Mouse (Mus musculus) midbrain, embryonic 14.5 days (tissue): ENCODE data around the gene Abcc3. TPM values are rescaled to one million over a fixed set of nuclear protein-coding genes. Genes with fewer than 3 reads are reported as not detected.

Experiments used
- ATAC-seq: fragments of 200-750 bp; cut with Nextera tagmentation; 2 replicates; pipeline ENCODE4 v1.8.0; 2017; ENCODE audit warnings: moderate number of reproducible peaks, moderate library complexity; ENCODE audit not compliant: low FRiP score, low TSS enrichment
- DNase-seq: peaks from one replicate; pipeline ENCODE4 v3.0.0-alpha.2; 2015
- H3K27ac ChIP-seq: fragments of 300-500 bp; sonication (generic); replicated peaks from 2 replicates; pipeline ENCODE4 v1.5.1; 2014; ENCODE audit warnings: mild to moderate bottlenecking, low read depth, low read length, moderate library complexity
- H3K27me3 ChIP-seq: fragments of 300-500 bp; sonication (generic); 2 replicates; pipeline ENCODE4 v1.6.1; 2014; ENCODE audit warnings: low read length, control low read depth, mixed read lengths; ENCODE audit not compliant: control insufficient read depth, insufficient read depth
- H3K36me3 ChIP-seq: fragments of 300-500 bp; sonication (generic); 2 replicates; pipeline ENCODE4 v1.6.1; 2014; ENCODE audit warnings: low read length, control low read depth; ENCODE audit not compliant: control insufficient read depth, insufficient read depth
- H3K4me1 ChIP-seq: fragments of 300-500 bp; sonication (generic); 2 replicates; pipeline ENCODE4 v1.6.1; 2014; ENCODE audit warnings: mild to moderate bottlenecking, antibody characterized with exemption, low read length, control low read depth; ENCODE audit not compliant: control insufficient read depth, insufficient read depth
- H3K4me2 ChIP-seq: fragments of 300-500 bp; sonication (generic); 2 replicates; pipeline ENCODE4 v1.6.1; 2014; ENCODE audit warnings: mild to moderate bottlenecking, low read length, moderate library complexity
- H3K4me3 ChIP-seq: fragments of 300-500 bp; sonication (generic); replicated peaks from 2 replicates; pipeline ENCODE4 v1.5.1; 2014; ENCODE audit warnings: low read depth, low read length
- H3K9ac ChIP-seq: fragments of 300-500 bp; sonication (generic); replicated peaks from 2 replicates; pipeline ENCODE4 v1.6.1; 2014; ENCODE audit warnings: mild to moderate bottlenecking, low read length, moderate library complexity
- H3K9me3 ChIP-seq: fragments of 300-500 bp; sonication (generic); 2 replicates; pipeline ENCODE4 v1.6.1; 2016; ENCODE audit warnings: low read length, control low read depth, mixed read lengths; ENCODE audit not compliant: control insufficient read depth
- WGBS: fragments of 180-500 bp; shearing (Covaris S2); extraction: QIAGEN DNeasy Blood & Tissue Kit; methylation state at CpG from one replicate; pipeline ENCODE4 v1.1.7; 2014; 5-methylcytosine and 5-hydroxymethylcytosine counted together
- polyA plus RNA-seq: library from polyadenylated mRNA; unstranded; fragments of >200 nt; fragmentation: Nextera tagmentation; extraction: Ambion mirVana; gene quantifications from 2 replicates; pipeline ENCODE4 v1.2.1, GENCODE M21; 2014

The Abcc3 gene
- polyA plus RNA-seq, 1 experiment from 2014 or later: 0.50 TPM

DNA sequence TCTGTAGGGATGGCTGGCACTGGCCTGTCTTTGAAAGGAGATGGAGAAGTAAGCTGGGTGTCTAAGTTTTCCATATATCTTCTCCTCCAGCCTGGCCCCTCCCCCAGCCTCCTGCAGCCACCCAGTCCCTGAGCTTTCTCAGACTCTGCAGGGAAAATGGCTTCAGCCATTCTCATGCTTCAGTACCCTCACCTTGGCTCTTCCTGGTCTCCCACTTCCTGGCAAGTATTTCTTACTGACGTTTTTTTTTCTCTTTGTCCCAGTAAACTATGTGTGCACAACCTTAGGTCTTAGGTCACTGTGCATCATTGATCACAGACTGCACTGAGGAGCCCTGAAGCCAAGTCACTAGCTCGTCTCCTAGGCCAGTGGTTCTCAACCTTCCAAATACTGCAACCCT is 13.7 kb downstream of the Abcc3 start:
- Histone ChIP-seq H3K36me3 (no peaks in the 10 kb centered on the region), H3K4me2 (no peak overlapping the region), H3K9me3 (no peaks in the 10 kb centered on the region), H3K27ac (no peak overlapping the region), H3K9ac (no peak overlapping the region), H3K4me1 (no peaks in the 10 kb centered on the region), H3K4me3 (no peak overlapping the region), H3K27me3 (no peaks in the 10 kb centered on the region)
- DNase-seq (no peak), ATAC-seq (no peak)
- WGBS: 13% methylated on average over 2 of the region's 2 CpGs

DNA sequence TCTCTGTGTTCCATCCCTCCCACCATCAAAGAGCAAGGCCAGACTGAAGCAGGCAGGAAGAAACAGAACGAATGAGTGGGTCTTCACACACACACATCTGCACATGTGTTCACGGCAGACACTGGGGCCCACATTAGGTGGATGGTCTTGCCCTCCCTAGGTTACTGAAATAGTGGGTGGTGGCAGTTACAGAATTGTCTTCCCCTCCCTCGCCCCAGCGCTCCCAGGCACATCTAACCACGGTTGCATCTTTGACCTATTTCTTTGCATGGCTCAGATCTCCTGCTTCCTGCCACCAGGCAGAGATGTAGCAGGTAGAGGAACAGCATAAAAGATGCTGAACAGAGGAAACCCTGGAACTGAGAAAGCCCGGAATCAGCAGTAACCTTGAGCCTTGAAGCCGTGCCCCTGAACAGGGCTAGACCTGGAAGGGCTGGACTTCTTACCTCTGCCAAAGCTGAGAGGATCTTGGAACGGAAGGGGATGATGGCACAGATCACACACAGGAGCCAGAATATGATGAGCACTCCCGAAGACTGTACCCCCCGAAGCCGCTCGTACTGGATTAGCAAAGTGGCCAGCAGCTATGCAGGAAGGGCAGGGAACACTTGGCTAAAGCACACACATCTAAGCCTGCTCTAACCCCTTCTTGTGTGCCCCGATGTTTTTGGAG is 18.4 kb downstream of the Abcc3 start:
- H3K36me3 ChIP-seq: no peaks in the 10 kb centered on the region
- ATAC-seq (no peak), DNase-seq (no peak)
- no peak overlapping the region for H3K9ac ChIP-seq
- no peaks in the 10 kb centered on the region for H3K4me1 ChIP-seq
- WGBS: 90% methylated on average over 13 of the region's 13 CpGs
- no peaks in the 10 kb centered on the region for H3K27me3 ChIP-seq
- H3K4me3 ChIP-seq: no peak overlapping the region
- no peak overlapping the region for H3K27ac ChIP-seq
- no peak overlapping the region for H3K4me2 ChIP-seq
- no peaks in the 10 kb centered on the region for H3K9me3 ChIP-seq

DNA sequence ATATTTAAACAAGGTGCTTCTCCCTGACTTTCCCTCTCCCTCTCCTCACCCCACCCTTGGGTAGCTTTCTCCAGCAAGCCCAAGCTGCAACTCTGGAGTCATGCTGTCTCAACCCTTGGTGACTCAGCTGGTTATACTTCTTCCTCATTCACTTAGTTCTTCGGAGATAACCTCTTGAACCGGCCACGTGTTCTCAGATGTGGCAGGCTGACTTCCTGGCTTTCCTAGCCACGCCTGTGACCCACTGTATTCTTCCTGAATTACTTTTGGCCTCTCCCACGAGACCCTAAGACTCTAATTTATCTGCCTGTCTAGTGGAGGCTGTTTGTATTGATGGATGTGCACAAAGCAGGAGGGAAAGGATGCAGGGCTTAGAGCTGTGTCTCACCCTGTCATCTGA is 22.0 kb downstream of the Abcc3 start:
- H3K4me1 ChIP-seq: no peaks in the 10 kb centered on the region
- no peak for ATAC-seq
- DNase-seq: no peak
- H3K4me3 ChIP-seq: no peak overlapping the region
- WGBS: 57% methylated on average over 5 of the region's 5 CpGs
- H3K4me2 ChIP-seq: no peak overlapping the region
- H3K36me3 ChIP-seq: no peaks in the 10 kb centered on the region
- H3K27me3 ChIP-seq: no peaks in the 10 kb centered on the region
- no peaks in the 10 kb centered on the region for H3K9me3 ChIP-seq
- no peak overlapping the region for H3K27ac ChIP-seq
- H3K9ac ChIP-seq: no peak overlapping the region

DNA sequence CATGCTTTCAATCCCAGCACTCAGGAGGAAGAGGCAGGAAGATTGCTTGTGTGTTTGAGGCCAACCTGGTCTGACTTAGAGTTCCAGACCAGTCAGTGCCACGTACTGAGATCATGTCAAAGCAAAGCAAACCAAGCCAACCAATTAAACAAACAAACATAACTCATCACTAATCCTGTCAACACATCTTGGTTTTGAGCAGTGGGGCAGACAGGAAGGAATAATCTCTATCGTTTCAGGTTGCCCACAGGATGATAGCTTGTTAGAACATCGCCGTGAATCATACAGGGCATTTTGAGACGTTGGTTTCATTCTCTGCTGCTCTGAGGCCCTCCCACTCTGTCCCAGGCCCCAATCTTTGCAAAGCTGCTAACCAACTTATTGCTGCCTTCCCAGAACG is 22.8 kb downstream of the Abcc3 start:
- WGBS: 87% methylated on average over 6 of the region's 6 CpGs
- H3K36me3 ChIP-seq: no peaks in the 10 kb centered on the region
- no peak for ATAC-seq
- no peak overlapping the region for H3K4me2 ChIP-seq
- DNase-seq: no peak
- H3K4me1 ChIP-seq: no peaks in the 10 kb centered on the region
- H3K27ac ChIP-seq: no peak overlapping the region
- no peaks in the 10 kb centered on the region for H3K27me3 ChIP-seq
- H3K9me3 ChIP-seq: no peaks in the 10 kb centered on the region
- H3K4me3 ChIP-seq: no peak overlapping the region
- no peak overlapping the region for H3K9ac ChIP-seq

GRCm38 (mm10) chr11:94365340-94365739 is 27.5 kb downstream of the Abcc3 start:
- Histone ChIP-seq H3K4me3 (no peak overlapping the region), H3K9ac (no peak overlapping the region), H3K4me1 (no peaks in the 10 kb centered on the region), H3K9me3 (no peaks in the 10 kb centered on the region), H3K27me3 (no peaks in the 10 kb centered on the region), H3K36me3 (no peaks in the 10 kb centered on the region), H3K27ac (no peak overlapping the region), H3K4me2 (no peak overlapping the region)
- WGBS: 85% methylated on average over 3 of the region's 3 CpGs
- DNase-seq: no peak
- no peak for ATAC-seq

DNA sequence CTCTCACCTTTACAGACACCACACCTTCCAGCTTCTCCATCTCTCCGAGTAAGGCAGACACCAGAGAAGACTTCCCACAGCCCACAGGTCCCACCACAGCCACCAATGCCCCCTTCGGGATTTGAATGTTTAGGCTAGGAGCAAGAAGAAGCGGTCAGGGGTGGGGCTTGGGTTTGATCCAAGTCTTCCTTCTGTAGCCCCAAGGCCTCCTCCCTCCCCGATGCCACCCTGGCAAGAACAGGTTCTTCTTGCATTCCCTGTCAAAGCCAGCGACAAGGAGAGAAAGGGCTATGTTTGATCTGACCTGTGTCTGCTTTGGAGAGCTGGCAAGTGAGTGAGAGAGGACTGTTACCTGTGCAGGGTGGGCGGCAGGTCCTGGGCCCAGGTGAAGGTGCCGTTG is 29.1 kb downstream of the Abcc3 start:
- H3K4me3 ChIP-seq: no peak overlapping the region
- no peaks in the 10 kb centered on the region for H3K36me3 ChIP-seq
- no peak overlapping the region for H3K9ac ChIP-seq
- DNase-seq (no peak), ATAC-seq (no peak)
- H3K9me3 ChIP-seq: no peaks in the 10 kb centered on the region
- 85% methylated on average over 7 of the region's 7 CpGs for WGBS
- H3K4me1 ChIP-seq: no peaks in the 10 kb centered on the region
- no peak overlapping the region for H3K27ac ChIP-seq
- H3K4me2 ChIP-seq: no peak overlapping the region
- H3K27me3 ChIP-seq: no peaks in the 10 kb centered on the region

DNA sequence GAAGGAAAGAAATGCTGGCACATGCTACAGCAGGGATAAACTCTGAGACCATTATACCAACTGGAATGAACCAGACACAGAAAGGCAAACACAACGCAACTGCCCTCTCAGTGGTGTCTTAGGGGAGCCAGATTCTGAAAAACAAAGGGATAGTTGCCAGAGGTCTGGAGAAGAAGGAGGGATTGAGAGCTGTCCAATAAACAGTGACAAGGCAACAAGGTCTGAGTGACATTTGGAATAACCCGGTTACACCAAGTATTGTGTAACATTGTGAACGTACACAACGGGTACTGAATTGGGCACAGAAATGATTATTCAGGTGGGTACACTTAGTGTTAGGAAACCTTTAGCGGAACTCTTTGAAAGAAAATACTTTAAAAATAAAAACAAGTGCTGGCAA is 30.7 kb downstream of the Abcc3 start:
- Histone ChIP-seq H3K4me3 (no peak overlapping the region), H3K27me3 (no peaks in the 10 kb centered on the region), H3K4me2 (no peak overlapping the region), H3K36me3 (no peaks in the 10 kb centered on the region), H3K4me1 (no peaks in the 10 kb centered on the region), H3K9ac (no peak overlapping the region), H3K9me3 (no peaks in the 10 kb centered on the region), H3K27ac (no peak overlapping the region)
- 94% methylated on average over 5 of the region's 5 CpGs for WGBS
- ATAC-seq (no peak), DNase-seq (no peak)

DNA sequence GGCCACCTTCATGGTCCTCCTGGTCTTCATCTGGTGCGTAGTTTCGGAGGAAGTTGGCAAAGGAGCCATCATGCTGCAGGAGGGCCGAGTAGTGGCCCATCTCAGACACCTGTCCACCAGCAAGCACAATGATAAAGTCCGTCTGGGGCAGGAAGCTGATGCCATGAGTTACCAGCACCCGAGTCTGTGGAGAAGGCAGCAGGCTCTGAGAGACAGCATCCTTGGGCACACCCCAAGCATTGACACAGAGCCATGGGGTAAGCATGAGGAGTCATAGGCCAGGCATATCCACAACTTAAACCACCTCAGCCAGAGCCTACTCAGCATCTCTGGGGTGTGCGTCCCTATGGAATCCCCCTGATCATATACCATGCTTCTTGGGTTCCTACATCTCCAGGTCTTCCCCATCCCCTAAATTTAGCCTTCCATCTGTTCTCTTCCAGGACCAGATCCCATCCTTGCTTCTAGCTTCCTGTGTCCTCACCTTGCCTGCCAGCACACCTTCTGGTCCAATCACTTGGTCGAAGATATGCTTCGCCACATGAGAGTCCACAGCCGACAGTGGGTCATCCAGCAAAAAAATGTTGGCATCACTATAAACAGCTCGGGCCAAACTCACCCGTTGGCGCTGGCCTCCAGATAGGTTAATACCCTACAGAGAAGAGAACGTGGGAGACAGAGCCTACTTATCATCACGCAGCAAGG is 31.5 kb downstream of the Abcc3 start:
- H3K27ac ChIP-seq: no peak overlapping the region
- no peak overlapping the region for H3K9ac ChIP-seq
- no peaks in the 10 kb centered on the region for H3K4me1 ChIP-seq
- H3K4me3 ChIP-seq: no peak overlapping the region
- no peaks in the 10 kb centered on the region for H3K36me3 ChIP-seq
- H3K27me3 ChIP-seq: no peaks in the 10 kb centered on the region
- H3K4me2 ChIP-seq: no peak overlapping the region
- no peaks in the 10 kb centered on the region for H3K9me3 ChIP-seq
- ATAC-seq (no peak), DNase-seq (no peak)
- 94% methylated on average over 14 of the region's 14 CpGs for WGBS

- no peaks in the 10 kb centered on the region for H3K9me3 ChIP-seq
- no peak overlapping the region for H3K4me2 ChIP-seq
- H3K4me1 ChIP-seq: no peaks in the 10 kb centered on the region
- no peak for DNase-seq
- no peak for ATAC-seq
- no peak overlapping the region for H3K9ac ChIP-seq
- H3K4me3 ChIP-seq: no peak overlapping the region
- no peaks in the 10 kb centered on the region for H3K36me3 ChIP-seq
- no peak overlapping the region for H3K27ac ChIP-seq
- 96% methylated on average over 12 of the region's 12 CpGs for WGBS
- H3K27me3 ChIP-seq: no peaks in the 10 kb centered on the region
Measured at GRCm38 (mm10) chr11:94359168-94359567, 33.6 kb downstream of the Abcc3 start.
